Comparison of ENCODE assay signal across 8 mouse cellular contexts in the genomic region with DNA sequence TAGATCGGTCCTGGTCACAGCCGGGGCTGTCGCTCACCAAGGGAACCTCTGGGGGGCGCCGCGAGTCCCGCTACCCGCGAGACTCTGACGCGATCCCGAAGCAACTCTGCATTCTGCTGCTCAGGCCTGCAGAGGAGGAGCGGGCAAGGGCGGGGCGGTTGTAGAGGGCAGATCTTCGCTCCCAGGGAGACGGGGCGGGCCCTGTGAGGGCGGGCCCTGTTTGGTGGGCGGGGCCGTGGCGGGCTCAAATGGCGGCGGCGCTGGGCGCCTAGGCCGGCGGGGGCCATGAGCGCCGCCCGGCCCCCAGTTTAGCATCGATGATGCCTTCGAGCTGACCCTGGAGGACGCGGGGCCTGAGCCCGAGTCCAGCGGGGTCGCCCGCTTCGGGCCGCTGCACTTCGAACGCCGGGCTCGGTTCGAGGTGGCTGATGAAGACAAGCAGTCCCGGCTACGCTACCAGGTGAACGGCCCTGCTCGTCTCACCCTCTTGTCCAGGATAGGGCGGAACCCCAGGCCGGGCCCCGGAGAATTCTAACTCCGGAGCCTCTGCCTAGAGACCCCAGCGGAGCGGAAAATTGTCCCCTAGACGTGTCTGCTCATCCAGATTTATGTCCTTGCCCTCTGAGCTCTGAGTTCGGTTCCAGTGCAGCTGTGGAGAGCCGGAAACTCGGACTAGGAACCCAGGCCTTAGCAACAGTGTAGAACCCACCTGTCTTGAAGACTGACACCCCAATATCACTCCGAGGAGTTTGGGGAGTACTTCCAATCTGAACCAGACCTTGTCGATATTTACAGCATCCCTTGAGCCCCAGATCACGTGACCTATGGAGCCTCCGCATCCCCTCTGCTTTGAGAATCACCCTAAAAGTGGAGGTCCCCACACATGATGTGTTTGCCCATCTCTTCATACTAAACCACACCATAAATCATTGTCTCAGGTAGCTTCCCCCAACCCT. TPM values are rescaled to one million over a fixed set of nuclear protein-coding genes. Genes with fewer than 3 reads are reported as not detected.
A peak's percentile ranks its signal among the peaks of the same experiment; 100 is the strongest.
DNase-seq lines count a peak whose midpoint lies in the region; ATAC-seq and TF ChIP-seq lines count a peak whose summit lies in the region.

Gene Aip, minus strand, starts transcription at position 118 of the 956 bp plus-strand sequence.

- TF ChIP-seq CTCF in liver, adult 2 months (IDR thresholded peaks at IDR 0.05; ENCODE audit: low read depth, low read length): peak; percentile 76

- peak within 1 kb of the TSS; percentile 72 for H3K4me2 ChIP-seq in heart, embryonic 11.5 days
- peak within 1 kb of the TSS; percentile 62 for H3K4me2 ChIP-seq in kidney, embryonic 16.5 days (replicated peaks; ENCODE audit: low read depth, low read length)
- H3K4me2 ChIP-seq in myocyte (ENCODE audit: low read depth): peak within 1 kb of the TSS; percentile 90

- no peaks in the 10 kb centered on the region for H3K27me3 ChIP-seq in heart, embryonic 11.5 days (ENCODE audit: control insufficient read depth, insufficient read depth, low read length)
- H3K27me3 ChIP-seq in kidney, embryonic 16.5 days (ENCODE audit: insufficient read depth, low read length): no peaks in the 10 kb centered on the region
- no peaks in the 10 kb centered on the region for H3K27me3 ChIP-seq in liver, adult 2 months (ENCODE audit: control insufficient read depth, insufficient read depth, low read length)
- H3K27me3 ChIP-seq in myocyte (ENCODE audit: control insufficient read depth, insufficient read depth, insufficient read length): no peaks in the 10 kb centered on the region
- H3K27me3 ChIP-seq in splenic B cell, adult 2 months (ENCODE audit: control insufficient read depth, insufficient read depth, low read length, poor library complexity, severe bottlenecking): no peaks in the 10 kb centered on the region

- peak within 1 kb of the TSS; percentile 39 for H3ac ChIP-seq in myocyte (ENCODE audit: control insufficient read depth, insufficient read length)

- ATAC-seq in erythroblast, adult 5-6 weeks (replicated peaks; ENCODE audit: low FRiP score, poor library complexity, severe bottlenecking): peak; percentile 72
- peak; percentile 94 for ATAC-seq in heart, embryonic 11.5 days (replicated peaks; ENCODE audit: insufficient number of reproducible peaks, low FRiP score, low TSS enrichment)
- ATAC-seq in kidney, embryonic 16.5 days (ENCODE audit: low FRiP score, low TSS enrichment): peak; percentile 96

- H3K9ac ChIP-seq in heart, embryonic 11.5 days (ENCODE audit: low read depth, low read length): peak within 1 kb of the TSS; percentile 78
- H3K9ac ChIP-seq in kidney, embryonic 16.5 days (replicated peaks; ENCODE audit: low read length): peak within 1 kb of the TSS; percentile 87
- H3K9ac ChIP-seq in liver, adult 2 months (ENCODE audit: low read depth, low read length): peak within 1 kb of the TSS; percentile 90

- no peaks in the 10 kb centered on the region for H3K9me3 ChIP-seq in heart, embryonic 11.5 days (replicated peaks; ENCODE audit: control insufficient read depth, low read length)
- no peaks in the 10 kb centered on the region for H3K9me3 ChIP-seq in kidney, embryonic 16.5 days (ENCODE audit: low read length)

- no peak within 1 kb of the TSS for H3K27ac ChIP-seq in heart, embryonic 11.5 days (ENCODE audit: low read depth, low read length)
- peak within 1 kb of the TSS; percentile 57 for H3K27ac ChIP-seq in kidney, embryonic 16.5 days (ENCODE audit: low read length)
- peak within 1 kb of the TSS; percentile 72 for H3K27ac ChIP-seq in liver, adult 2 months (replicated peaks; ENCODE audit: insufficient read depth, low read depth, low read length)

- H3K79me2 ChIP-seq in liver, adult 2 months (ENCODE audit: control insufficient read depth, insufficient read depth, low read length): peaks cover 8% of the 10 kb centered on the region; the same call in 1 of the 2 replicates
- H3K79me2 ChIP-seq in myocyte (ENCODE audit: control insufficient read depth, insufficient read depth): peaks cover 17% of the 10 kb centered on the region

- H3K4me1 ChIP-seq in heart, embryonic 11.5 days (ENCODE audit: control insufficient read depth, insufficient read depth, low read length): peaks cover 18% of the 10 kb centered on the region
- H3K4me1 ChIP-seq in kidney, embryonic 16.5 days (ENCODE audit: insufficient read depth, low read length): peaks cover 20% of the 10 kb centered on the region
- peaks cover 5% of the 10 kb centered on the region; the same call in 1 of the 2 replicates for H3K4me1 ChIP-seq in liver, adult 2 months (ENCODE audit: control insufficient read depth, insufficient read depth, low read length)

- peaks cover 4% of the 10 kb centered on the region for H3K36me3 ChIP-seq in heart, embryonic 11.5 days (ENCODE audit: control insufficient read depth, insufficient read depth, low read length)
- H3K36me3 ChIP-seq in kidney, embryonic 16.5 days (ENCODE audit: insufficient read depth, low read length): peaks cover 16% of the 10 kb centered on the region
- H3K36me3 ChIP-seq in liver, adult 2 months (ENCODE audit: control insufficient read depth, insufficient read depth, low read length): no peaks in the 10 kb centered on the region; the same call in 1 of the 2 replicates
- peaks cover 6% of the 10 kb centered on the region for H3K36me3 ChIP-seq in myocyte (ENCODE audit: control insufficient read depth, insufficient read depth)
- peaks cover 11% of the 10 kb centered on the region; the same call in 1 of the 2 replicates for H3K36me3 ChIP-seq in splenic B cell, adult 2 months (ENCODE audit: control insufficient read depth, insufficient read depth, low read length, poor library complexity, severe bottlenecking)

- under 1% methylated on average over 60 of the region's 64 CpGs for WGBS in heart, embryonic 11.5 days (ENCODE audit: insufficient replicate concordance)
- under 1% methylated on average over 58 of the region's 64 CpGs for WGBS in kidney, embryonic 16.5 days
- 1% methylated on average over 63 of the region's 64 CpGs for WGBS in liver, adult 2 months

- H3K4me3 ChIP-seq in heart, embryonic 11.5 days (ENCODE audit: low read depth, low read length): peak within 1 kb of the TSS; percentile 79
- peak within 1 kb of the TSS; percentile 70 for H3K4me3 ChIP-seq in kidney, embryonic 16.5 days (ENCODE audit: low read length)
- peak within 1 kb of the TSS; percentile 93 for H3K4me3 ChIP-seq in liver, adult 2 months (ENCODE audit: insufficient read depth, low read depth, low read length)
- H3K4me3 ChIP-seq in myocyte: peak within 1 kb of the TSS; percentile 59

- TF ChIP-seq POLR2A in liver, adult 2 months (IDR thresholded peaks at IDR 0.05; ENCODE audit: extremely low read depth, insufficient read depth, low read length): peak; percentile 89
- peak; percentile 71 for TF ChIP-seq POLR2A in myocyte (IDR thresholded peaks at IDR 0.05; ENCODE audit: insufficient read length, low read depth)

- DNase-seq in B cell, adult 2 months: peak; percentile 99
- peak; percentile 99 for DNase-seq in brain, adult 2 months (ENCODE audit: low read depth, low spot score)
- DNase-seq in liver, adult 2 months (ENCODE audit: extremely low read depth, low read depth, low spot score): peak; percentile 87
- DNase-seq in splenic B cell, adult 2 months (ENCODE audit: low read depth, low spot score): peak; percentile 99

TF ChIP-seq in myocyte, 11 proteins besides CTCF, POLR2A, EP300 and RAD21:
- TF ChIP-seq MYOG (IDR thresholded peaks at IDR 0.05; ENCODE audit: control insufficient read depth in 1 of 3, insufficient read depth in 1 of 3, insufficient read length in 2 of 3, low read depth in 2 of 3) (peak in 1 of 3 experiments; percentile 55), USF1 (IDR thresholded peaks at IDR 0.05; ENCODE audit: low read depth) (peak; percentile 95), TCF12 (IDR thresholded peaks at IDR 0.05; ENCODE audit: insufficient read depth, poor library complexity, severe bottlenecking) (no peak), E2F4 (IDR thresholded peaks at IDR 0.05; ENCODE audit: insufficient read depth) (peak; percentile 24), TCF3 (IDR thresholded peaks at IDR 0.05; ENCODE audit: insufficient read length, low read depth) (no peak), POLR2AphosphoS2 (IDR thresholded peaks at IDR 0.05; ENCODE audit: insufficient read length, low read depth) (peak; percentile 47), SRF (IDR thresholded peaks at IDR 0.05; ENCODE audit: control insufficient read depth, insufficient read length, low read depth) (peak; percentile 75)
TF ChIP-seq in myocyte: peak in this region for 5.

RNA-seq across cellular contexts. Expression of gene Aip, which starts in this region (rescaled TPM):
- 35.7 and 52.1 TPM in 2 replicates for total RNA-seq in erythroblast, adult 5-6 weeks (2015; ENCODE audit: low replicate concordance)
- total RNA-seq in erythroblast, adult 5-6 weeks (2017; ENCODE audit: low replicate concordance): 20.9 and 49.9 TPM in 2 replicates
- 91.4 and 93.4 TPM in 2 replicates for polyA plus RNA-seq in heart, embryonic 11.5 days (2014; fragmentation: Nextera tagmentation; extraction: Ambion mirVana)
- 115 and 120 TPM in 2 replicates for polyA plus RNA-seq in kidney, embryonic 16.5 days (2015; fragmentation: Nextera tagmentation; extraction: Ambion mirVana)
- total RNA-seq in liver, adult 2 months (2014; rRNA removed): 16.5 and 20.1 TPM in 2 replicates
- 30.0 and 33.5 TPM in 2 replicates for polyA plus RNA-seq in liver, adult 2 months (2012; rRNA removed)
- polyA plus RNA-seq in myocyte (2012; fragmentation: generic; extraction: Trizol): 250 TPM
